Comparison of ENCODE assay signal across 24 mouse cellular contexts in genomic region chr19:27382131-27382530, GRCm38 (mm10). TPM values are rescaled to one million over a fixed set of nuclear protein-coding genes. Genes with fewer than 3 reads are reported as not detected.
A peak's percentile ranks its signal among the peaks of the same experiment; 100 is the strongest.
DNase-seq lines count a peak whose midpoint lies in the region; ATAC-seq and TF ChIP-seq lines count a peak whose summit lies in the region.
"Had no signal": no experiment of that assay in that cellular context is flagged by ENCODE, and none has a peak within 500 bp of the region (broad histone marks: within the 10 kb centered on the region; RNA-seq: fewer than 3 reads in every experiment).

No protein-coding gene starts in this region.

- no peaks in the 10 kb centered on the region for H3K27me3 ChIP-seq in forebrain, embryonic 15.5 days
- H3K27me3 ChIP-seq in forebrain, embryonic 16.5 days (replicated peaks; ENCODE audit: control insufficient read depth, insufficient read depth, low read length), result no peaks in the 10 kb centered on the region
- no peaks in the 10 kb centered on the region for H3K27me3 ChIP-seq in lung, embryonic 14.5 days (ENCODE audit: insufficient read depth, low read length)
- H3K27me3 ChIP-seq: CH12.LX; embryonic facial prominence, embryonic 12.5 days; hindbrain, embryonic 13.5 days had no signal

- H3K4me2 ChIP-seq in forebrain, embryonic 15.5 days (replicated peaks), result no peak overlapping the region
- no peak overlapping the region for H3K4me2 ChIP-seq in forebrain, embryonic 16.5 days (ENCODE audit: low read length)
- no peak overlapping the region for H3K4me2 ChIP-seq in lung, embryonic 14.5 days
- H3K4me2 ChIP-seq: embryonic facial prominence, embryonic 12.5 days; heart, embryonic 11.5 days; hindbrain, embryonic 13.5 days had no signal

- WGBS in forebrain, embryonic 15.5 days, result 79% methylated on average over 1 of the region's 1 CpGs
- 63% methylated on average over 1 of the region's 1 CpGs for WGBS in forebrain, embryonic 16.5 days
- WGBS in lung, embryonic 14.5 days, result 72% methylated on average over 1 of the region's 1 CpGs
- WGBS in lung, adult 2 months, result 41% methylated on average over 1 of the region's 1 CpGs

- intact Hi-C loops in left cerebral cortex, postnatal 4 days (cut with DNase I), result no loop called here

- H3K4me1 ChIP-seq in forebrain, embryonic 15.5 days, result peaks cover 3% of the 10 kb centered on the region; the same call in 1 of the 2 replicates
- no peaks in the 10 kb centered on the region for H3K4me1 ChIP-seq in forebrain, embryonic 16.5 days (replicated peaks; ENCODE audit: control insufficient read depth, insufficient read depth, low read length)
- H3K4me1 ChIP-seq in lung, embryonic 14.5 days (ENCODE audit: insufficient read depth), result no peaks in the 10 kb centered on the region
- H3K4me1 ChIP-seq in lung, adult 2 months (ENCODE audit: control insufficient read depth, insufficient read depth, low read length), result no peaks in the 10 kb centered on the region; the same call in 1 of the 2 replicates

- no peaks in the 10 kb centered on the region for H3K9me3 ChIP-seq in forebrain, embryonic 15.5 days
- 0 out of 2 replicates have a peak, but pooled peaks cover under 1% of the 10 kb centered on the region for H3K9me3 ChIP-seq in forebrain, embryonic 16.5 days (ENCODE audit: control insufficient read depth, low read length)
- H3K9me3 ChIP-seq in lung, embryonic 14.5 days (ENCODE audit: low read depth, low read length), result no peaks in the 10 kb centered on the region
- H3K9me3 ChIP-seq: embryonic facial prominence, embryonic 12.5 days; hindbrain, embryonic 13.5 days had no signal

- 0 out of 2 replicates have a peak overlapping the region, but pooled peaks have one; percentile 28 for H3K27ac ChIP-seq in forebrain, embryonic 15.5 days (replicated peaks)
- H3K27ac ChIP-seq in forebrain, embryonic 16.5 days (ENCODE audit: low read length), result no peak overlapping the region
- H3K27ac ChIP-seq in lung, embryonic 14.5 days (ENCODE audit: low read depth), result no peak overlapping the region
- H3K27ac ChIP-seq: embryonic facial prominence, embryonic 12.5 days; hindbrain, embryonic 13.5 days; hindbrain, postnatal 0 days had no signal

- no peak for ATAC-seq in forebrain, embryonic 15.5 days (replicated peaks)
- no peak for ATAC-seq in forebrain, embryonic 16.5 days
- ATAC-seq in lung, embryonic 14.5 days (ENCODE audit: insufficient read depth), result no peak
- ATAC-seq: hindbrain, postnatal 0 days had no signal

- DNase-seq in heart, adult 8-10 months (ENCODE audit: low spot score), result peak; percentile 9
- no peak for DNase-seq in heart, adult 9 months (ENCODE audit: low spot score in 2 of 2)
- peak; percentile 41 for DNase-seq in lung, embryonic 14.5 days
- no peak for DNase-seq in lung, adult 2 months
- peak; percentile 50 for DNase-seq in brain, embryonic 14.5 days (ENCODE audit: low read depth)
- no peak for DNase-seq in left cerebral cortex, postnatal 4 days
- DNase-seq: adrenal gland, adult 8-10 months; adrenal gland, postnatal 36 days; cerebellum, adult 11-12 months; cerebellum, adult 9-10 months; cerebellum, postnatal 25 days; gastrocnemius, postnatal 14 days; kidney, adult 11 months had no signal

- H3K4me3 ChIP-seq in forebrain, embryonic 15.5 days, result no peak overlapping the region
- no peak overlapping the region for H3K4me3 ChIP-seq in forebrain, embryonic 16.5 days (replicated peaks; ENCODE audit: low read length)
- no peak overlapping the region for H3K4me3 ChIP-seq in lung, embryonic 14.5 days (ENCODE audit: low read depth, low read length)
- no peak overlapping the region for H3K4me3 ChIP-seq in lung, adult 2 months (replicated peaks; ENCODE audit: extremely low read depth, low read depth, low read length)
- H3K4me3 ChIP-seq: embryonic facial prominence, embryonic 12.5 days; hindbrain, embryonic 13.5 days had no signal

- no peak overlapping the region for H3K9ac ChIP-seq in forebrain, embryonic 15.5 days (replicated peaks)
- no peak overlapping the region for H3K9ac ChIP-seq in forebrain, embryonic 16.5 days (replicated peaks; ENCODE audit: low read depth, low read length)
- no peak overlapping the region for H3K9ac ChIP-seq in lung, embryonic 14.5 days
- H3K9ac ChIP-seq: embryonic facial prominence, embryonic 12.5 days; hindbrain, embryonic 13.5 days had no signal

- no peak for TF ChIP-seq POLR2A in lung, adult 2 months (IDR thresholded peaks at IDR 0.05; ENCODE audit: borderline replicate concordance, extremely low read depth, low read depth, low read length)
- TF ChIP-seq POLR2A in brain, embryonic 14.5 days (IDR thresholded peaks at IDR 0.05; ENCODE audit: borderline replicate concordance, extremely low read depth, insufficient read depth, insufficient read length, poor library complexity, severe bottlenecking), result no peak

- TF ChIP-seq CTCF in lung, embryonic 14.5 days (IDR thresholded peaks at IDR 0.05; ENCODE audit: low read depth), result no peak
- TF ChIP-seq CTCF in lung, adult 2 months (IDR thresholded peaks at IDR 0.05; ENCODE audit: insufficient read depth, low read length), result no peak
- TF ChIP-seq CTCF in brain, embryonic 14.5 days (IDR thresholded peaks at IDR 0.05; ENCODE audit: borderline replicate concordance, extremely low read depth, insufficient read depth, insufficient read length), result no peak

- peaks cover 14% of the 10 kb centered on the region for H3K36me3 ChIP-seq in forebrain, embryonic 15.5 days
- peaks cover 3% of the 10 kb centered on the region; the same call in 1 of the 2 replicates for H3K36me3 ChIP-seq in forebrain, embryonic 16.5 days (ENCODE audit: control insufficient read depth, insufficient read depth)
- peaks cover 22% of the 10 kb centered on the region; the same call in 1 of the 2 replicates for H3K36me3 ChIP-seq in lung, embryonic 14.5 days (ENCODE audit: insufficient read depth)

RNA-seq across cellular contexts. Expression of gene Pum3, which starts 47.5 kb away (rescaled TPM):
- 65.7 and 76.5 TPM in 2 replicates for polyA plus RNA-seq in forebrain, embryonic 15.5 days (2015; fragmentation: Nextera tagmentation; extraction: Ambion mirVana)
- polyA plus RNA-seq in forebrain, embryonic 16.5 days (2015; fragmentation: Nextera tagmentation; extraction: Ambion mirVana), result 64.9 and 83.6 TPM in 2 replicates
- total RNA-seq in heart, adult 8-10 months (2022), result 10 to 100 TPM; 21.4 to 33.7 (median 31.1) TPM
- 83.2 and 87.0 TPM in 2 replicates for polyA plus RNA-seq in lung, embryonic 14.5 days (2014; fragmentation: Nextera tagmentation; extraction: Ambion mirVana)
- polyA plus RNA-seq in lung, adult 2 months (2012; rRNA removed), result 10.3 and 18.9 TPM in 2 replicates
- polyA plus RNA-seq in brain, embryonic 14.5 days (2012; rRNA removed), result 27.6 and 33.1 TPM in 2 replicates
- 100 to 1,000 TPM; 103 to 121 TPM for total RNA-seq in left cerebral cortex, postnatal 4 days (2021)

RNA-seq across cellular contexts. Expression of gene Kcnv2, which starts 59.7 kb away (rescaled TPM):
- 0.04 TPM in 2 replicates for polyA plus RNA-seq in forebrain, embryonic 15.5 days (2015; fragmentation: Nextera tagmentation; extraction: Ambion mirVana)
- polyA plus RNA-seq in forebrain, embryonic 16.5 days (2015; fragmentation: Nextera tagmentation; extraction: Ambion mirVana), result not detected in 2 replicates
- total RNA-seq in heart, adult 8-10 months (2022), result 1 to 10 TPM; 5.8 to 7.2 (median 6.2) TPM
- polyA plus RNA-seq in lung, embryonic 14.5 days (2014; fragmentation: Nextera tagmentation; extraction: Ambion mirVana), result not detected in 2 replicates
- 0.08 and 0.11 TPM in 2 replicates for polyA plus RNA-seq in lung, adult 2 months (2012; rRNA removed)
- 0.01 and 0.08 TPM in 2 replicates for polyA plus RNA-seq in brain, embryonic 14.5 days (2012; rRNA removed)
- total RNA-seq in left cerebral cortex, postnatal 4 days (2021), result under 1 TPM in 1 of 2 experiments, not detected in 1; 0.08 TPM
- total RNA-seq: adrenal gland, adult 8-10 months; CH12.LX; hematopoietic stem cell, adult 5-6 weeks had no signal
- polyA plus RNA-seq: cortical plate, adult 2 months; forebrain, embryonic 11.5 days; gonadal fat pad, adult 2 months had no signal

Comparison
In these comparisons a context has a peak if more than half of its experiments do, and no peak if none do; other contexts are left out.
1. DNase-seq: peak in heart, adult 8-10 months (single experiment), lung, embryonic 14.5 days (single experiment) and brain, embryonic 14.5 days (single experiment); none in heart, adult 9 months (0 of 2), lung, adult 2 months (single experiment) and left cerebral cortex, postnatal 4 days (single experiment).